Mouse (Mus musculus) kidney, adult 8-10 months (tissue): Measurements from ENCODE around the gene Ceacam16.
A peak's percentile ranks its signal among the peaks of the same experiment; 100 is the strongest.

Source experiments
- DNase-seq, 2 experiments: peaks; one replicate each; pipeline ENCODE4 v3.0.0; 2022

The Ceacam16 gene

GRCm38 (mm10) chr7:19861199-19861598 is at the start of gene Ceacam16:
Gene Ceacam16 (minus strand): TSS chr7:19861299.
- no peak for DNase-seq

DNA sequence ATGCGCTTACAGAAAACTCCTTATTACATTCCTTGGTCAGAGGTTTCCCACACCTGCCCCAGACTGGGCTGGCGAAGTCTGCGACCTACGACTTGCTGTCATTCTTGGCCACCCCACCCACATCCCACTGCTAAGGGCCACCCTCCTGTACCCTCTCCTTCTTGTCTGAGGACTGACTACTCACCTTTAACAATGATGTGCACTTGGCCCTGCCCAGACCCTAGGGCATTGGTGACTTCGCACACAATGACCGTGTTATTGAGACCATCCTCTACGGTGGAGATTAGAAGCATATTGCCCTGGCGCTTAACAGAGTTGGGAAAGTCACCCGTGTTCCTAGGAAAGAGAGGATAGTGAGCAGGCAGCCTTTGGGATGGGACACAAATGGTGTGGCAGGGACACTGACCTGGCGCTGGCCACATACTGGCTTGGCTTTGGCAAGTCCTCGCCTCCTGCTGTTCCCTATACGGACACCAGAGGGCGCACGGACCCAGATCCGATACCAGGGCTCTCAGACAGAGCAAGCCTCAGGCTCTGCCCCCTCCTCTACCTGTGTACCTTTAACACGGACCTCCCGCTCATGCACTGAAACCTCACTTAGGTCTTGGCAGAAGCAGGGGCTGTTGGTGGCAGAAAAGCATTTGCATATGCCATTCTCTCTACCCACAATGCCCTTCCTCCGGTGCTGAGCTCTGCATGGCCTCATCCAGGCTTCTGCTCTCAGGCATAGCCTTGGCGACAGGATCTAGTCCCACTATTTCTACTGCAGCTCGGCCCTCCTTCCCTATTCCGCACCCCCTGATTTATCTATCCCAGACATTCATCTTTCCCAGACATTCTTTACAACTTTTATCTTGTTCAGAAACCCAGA is 49.6 kb upstream of the Ceacam16 start:
- peak; percentile 65 to 87 for DNase-seq

GRCm38 (mm10) chr7:19889881-19890280 is 28.8 kb upstream of the Ceacam16 start:
- peak in 1 of 2 experiments; percentile 70 for DNase-seq

GRCm38 (mm10) chr7:19887849-19888248 is 26.8 kb upstream of the Ceacam16 start, which contains the start of gene Ceacam19:
Gene Ceacam19 (minus strand): TSS chr7:19887965.
- DNase-seq = no peak

- DNase-seq = no peak
Observed at GRCm38 (mm10) chr7:19880754-19881153, 19.7 kb upstream of the Ceacam16 start.

DNA sequence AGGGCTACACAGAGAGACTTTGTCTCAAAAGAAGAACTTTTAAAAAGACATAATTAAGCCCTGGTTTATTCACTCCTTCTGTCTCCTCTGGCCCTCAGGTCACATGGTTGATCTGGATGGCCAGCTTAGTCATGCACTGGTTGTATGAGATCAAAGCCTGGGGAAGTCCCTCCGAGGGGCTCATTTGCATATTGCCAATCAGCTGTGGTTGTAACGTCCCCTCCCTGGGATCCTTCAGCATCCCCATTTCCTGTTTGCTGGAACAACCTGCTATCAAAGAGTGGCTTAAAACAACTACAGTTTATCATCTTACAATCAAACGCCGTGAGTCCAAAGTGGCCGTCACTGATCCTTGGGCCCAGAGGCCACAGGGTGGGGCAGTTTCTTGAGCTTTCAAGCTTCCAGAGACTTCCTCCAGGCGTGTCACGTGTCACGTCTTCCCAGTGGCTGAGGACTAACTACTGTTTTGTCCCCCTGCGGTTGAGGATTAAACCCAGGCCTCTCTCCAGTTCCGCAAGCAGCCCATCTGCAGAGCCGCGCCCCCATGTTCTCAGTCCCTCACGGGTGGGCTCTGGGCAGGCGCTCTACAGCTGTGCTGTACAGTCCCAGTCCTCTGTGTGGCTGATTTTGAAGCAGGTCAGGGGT is 15.8 kb upstream of the Ceacam16 start:
- DNase-seq = no peak

- peak; percentile 46 to 70 for DNase-seq
Observed at GRCm38 (mm10) chr7:19875948-19876682, 15.0 kb upstream of the Ceacam16 start.

- peak in 1 of 2 experiments; percentile 50 for DNase-seq
Observed at GRCm38 (mm10) chr7:19871943-19872601, 11.0 kb upstream of the Ceacam16 start.

GRCm38 (mm10) chr7:19871137-19871621 is 10.1 kb upstream of the Ceacam16 start:
- peak; percentile 39 to 43 for DNase-seq

- DNase-seq = no peak
Observed at GRCm38 (mm10) chr7:19867751-19868399, 6.8 kb upstream of the Ceacam16 start.

- DNase-seq = peak; percentile 57 to 69
Observed at GRCm38 (mm10) chr7:19866490-19866889, 5.4 kb upstream of the Ceacam16 start.

DNA sequence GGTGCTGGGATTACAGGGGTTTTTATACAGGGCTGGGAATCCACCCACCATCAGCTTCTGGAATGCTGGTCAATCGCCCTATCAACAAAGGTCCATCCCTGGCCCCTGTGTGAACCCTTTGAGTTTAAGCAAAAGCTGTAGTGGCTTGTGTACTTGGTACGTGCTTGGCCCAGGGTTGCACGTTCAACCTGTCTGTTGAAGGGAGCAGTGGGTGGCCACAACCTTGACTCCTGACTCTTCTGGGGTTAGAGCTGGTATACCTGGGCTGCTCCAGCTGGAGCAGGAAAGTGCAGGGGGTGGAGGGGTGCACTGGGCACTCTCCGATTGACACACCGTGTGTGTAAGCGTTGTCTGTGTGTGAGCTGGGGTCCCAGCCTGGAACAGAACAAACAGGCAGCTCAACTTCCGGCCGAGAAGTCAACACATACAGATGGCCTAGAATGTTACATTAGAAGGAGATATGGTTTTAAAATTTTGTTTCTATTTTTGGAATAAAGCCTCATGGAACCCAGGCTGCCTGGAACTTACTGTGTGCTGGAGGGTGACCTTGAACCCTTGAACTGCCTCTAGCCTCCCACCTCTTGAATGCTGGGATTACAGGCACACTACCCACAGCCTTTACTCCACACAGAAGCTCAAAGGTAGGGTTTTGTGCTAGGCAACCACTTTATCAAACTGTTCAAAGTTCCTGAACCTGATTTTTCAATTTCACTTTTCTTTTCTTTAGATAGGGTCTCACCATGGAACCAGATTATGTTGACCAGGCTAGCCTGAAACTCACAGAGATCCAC is 4.3 kb upstream of the Ceacam16 start:
- DNase-seq = no peak

- peak; percentile 47 to 48 for DNase-seq
Observed at GRCm38 (mm10) chr7:19864241-19864640, 3.1 kb upstream of the Ceacam16 start.

GRCm38 (mm10) chr7:19859740-19860139 is 1.4 kb downstream of the Ceacam16 start:
- DNase-seq = no peak

DNA sequence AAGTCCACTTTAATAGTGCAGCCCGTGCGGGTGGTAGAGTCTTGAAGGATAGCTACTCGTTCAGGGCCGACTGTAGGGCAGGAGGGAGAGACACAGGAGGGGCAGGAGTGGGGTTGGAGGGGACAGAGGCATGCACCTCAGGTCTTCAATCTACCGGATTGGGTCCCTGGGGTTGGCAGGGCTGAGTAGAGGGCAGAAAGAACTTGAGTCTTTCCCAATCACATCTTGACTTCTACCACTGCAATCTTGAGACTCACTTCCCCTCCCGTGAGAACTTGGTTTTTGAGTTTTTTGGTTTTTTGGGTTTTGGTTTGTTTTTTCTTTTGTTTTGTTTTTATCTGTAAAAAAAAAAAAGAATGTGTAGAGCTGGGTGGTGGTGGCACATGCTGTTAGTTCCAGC is 4.8 kb downstream of the Ceacam16 start:
- DNase-seq = no peak

DNA sequence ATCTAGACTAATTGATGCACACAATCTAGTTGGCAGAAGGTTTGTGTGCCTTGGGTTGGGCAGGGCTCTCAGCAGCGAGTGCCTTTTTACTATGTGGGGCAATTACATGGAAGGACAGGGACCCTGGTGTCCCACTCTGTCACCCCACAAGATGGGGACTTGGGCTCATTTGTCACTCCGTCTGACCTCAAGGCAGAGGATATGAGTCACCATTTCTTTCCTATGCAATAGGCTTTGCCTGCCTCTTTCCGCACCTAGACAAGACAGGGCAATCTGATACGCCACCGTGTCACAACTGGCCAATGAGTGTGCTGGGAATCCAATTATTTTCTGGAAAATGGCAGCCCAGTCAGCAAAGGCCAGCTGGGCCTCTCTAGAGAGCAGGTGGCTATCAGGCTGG is 5.4 kb downstream of the Ceacam16 start:
- no peak for DNase-seq

- DNase-seq = no peak
Observed at GRCm38 (mm10) chr7:19853526-19853925, 7.6 kb downstream of the Ceacam16 start.

DNA sequence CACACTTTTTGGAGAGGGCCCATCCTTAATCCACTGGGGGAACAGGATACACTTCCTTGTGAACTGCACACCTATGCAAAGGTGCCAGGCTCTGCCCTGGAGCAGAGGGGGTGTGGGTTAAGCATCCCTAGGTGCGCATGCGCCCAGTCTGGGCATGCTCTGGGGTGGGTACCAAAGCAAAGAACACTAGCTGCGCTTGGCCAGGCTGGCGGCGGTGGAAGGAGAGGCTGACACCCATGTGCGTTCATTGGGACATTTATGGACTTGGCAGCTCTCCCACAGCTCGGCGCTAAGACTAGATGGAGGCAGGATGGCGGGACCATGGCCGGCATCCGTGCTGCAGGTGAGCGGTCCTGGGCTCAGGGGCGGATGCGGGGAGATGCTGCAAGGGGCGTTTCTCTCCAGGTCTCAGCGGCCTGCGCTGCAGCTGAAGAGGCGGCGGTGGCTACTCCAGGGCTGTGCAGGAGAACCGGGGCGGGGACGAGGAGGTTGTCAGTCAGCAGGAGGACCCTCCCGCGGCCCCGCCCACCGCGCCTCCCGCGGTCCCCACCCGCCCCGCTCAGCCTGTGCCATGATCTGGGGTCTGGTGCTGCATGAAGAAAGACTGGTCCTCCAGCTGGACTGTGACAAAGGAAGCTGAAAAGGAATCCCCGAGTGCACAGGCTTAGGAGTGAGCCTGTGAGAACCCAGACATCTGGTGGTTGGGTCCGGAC is 9.1 kb downstream of the Ceacam16 start, which contains the start of gene Gm19345:
Gene Gm19345 (plus strand): TSS at position 146 of the 713 bp plus-strand sequence.
- no peak for DNase-seq

GRCm38 (mm10) chr7:19844521-19845171 is 16.5 kb downstream of the Ceacam16 start:
- no peak for DNase-seq

DNA sequence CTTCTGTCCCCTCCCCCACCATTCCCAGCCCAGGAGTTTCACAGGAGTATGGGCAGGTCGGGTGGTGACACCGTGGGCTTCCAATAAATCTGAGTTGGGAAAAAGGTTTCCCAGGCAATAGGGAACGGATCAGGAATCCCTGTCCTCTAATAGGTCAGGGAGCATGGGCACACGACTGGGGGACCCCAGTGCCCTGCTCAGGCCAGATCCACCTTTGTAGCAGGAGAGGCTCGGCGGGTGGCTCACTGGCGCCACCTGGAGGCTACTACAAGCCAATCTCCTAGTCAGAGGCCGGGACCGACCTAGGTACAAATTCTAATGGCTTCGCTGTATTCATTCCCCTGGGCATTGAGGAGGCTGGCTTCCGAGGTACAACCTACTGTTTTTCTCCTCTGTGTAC is 17.5 kb downstream of the Ceacam16 start:
- DNase-seq = peak; percentile 73 to 86
